Mouse (Mus musculus): ENCODE measurements around the gene Ttll12.

- TF ChIP-seq CTCF (IDR thresholded peaks at IDR 0.05; ENCODE audit: borderline replicate concordance, insufficient read depth, low read length) (no peak), POLR2A (IDR thresholded peaks at IDR 0.05; ENCODE audit: low read depth, low read length) (no peak)
Observed at GRCm38 (mm10) chr15:83534960-83535889, 59.7 kb downstream of the Ttll12 start.
